Mouse (Mus musculus): ENCODE data around the gene Rpl18. TPM values are rescaled to one million over a fixed set of nuclear protein-coding genes. Genes with fewer than 3 reads are reported as not detected.

Gene Rpl18
- total RNA-seq, 1 experiment = 3,487 TPM

GRCm38 (mm10) chr7:45750162-45750561 is 34.9 kb downstream of the Rpl18 start:
- Histone ChIP-seq H3K9me3 (ENCODE audit: control insufficient read depth, insufficient read depth, low read depth, low read length) (no peaks in the 10 kb centered on the region), H3K4me1 (ENCODE audit: control insufficient read depth in 2 of 2, insufficient read depth in 2 of 2, low read length in 2 of 2, poor library complexity in 1 of 2) (peaks cover 2 to 16% of the 10 kb centered on the region in 2 experiments; a peak in 2 of 4 replicates), H3K36me3 (ENCODE audit: control insufficient read depth, insufficient read depth, low read length, poor library complexity, severe bottlenecking) (no peaks in the 10 kb centered on the region), H3K9ac (ENCODE audit: insufficient read depth, low read depth, low read length, poor library complexity, severe bottlenecking) (no peak overlapping the region), H3K27ac (ENCODE audit: insufficient read depth, low read depth, low read length, poor library complexity, severe bottlenecking) (no peak overlapping the region), H3K4me3 (ENCODE audit: insufficient read depth in 1 of 2, low read depth in 1 of 2, low read length in 2 of 2, poor library complexity in 1 of 2, severe bottlenecking in 1 of 2) (no peak overlapping the region)
- TF ChIP-seq CHD2 (IDR thresholded peaks at IDR 0.05; ENCODE audit: low read depth, low read length) = no peak
- TF ChIP-seq HCFC1 (IDR thresholded peaks at IDR 0.05; ENCODE audit: borderline replicate concordance, insufficient read depth, low read length) = no peak
- no peak for TF ChIP-seq MAFK (IDR thresholded peaks at IDR 0.05; ENCODE audit: insufficient read depth, low read depth, low read length)
- TF ChIP-seq ZNF384 (IDR thresholded peaks at IDR 0.05; ENCODE audit: low read depth, low read length) = no peak
- in situ Hi-C loops (cut with MboI; ENCODE audit: low sequenced_read_pairs in 2 of 2, unreplicated experiment in 2 of 2) = no loop called here
- DNase-seq (ENCODE audit: low read depth, low spot score) = no peak

GRCm38 (mm10) chr7:45755703-45756102 is 40.4 kb downstream of the Rpl18 start:
- no peak for TF ChIP-seq ZC3H11A (IDR thresholded peaks at IDR 0.05; ENCODE audit: borderline replicate concordance, low read depth, low read length)
- TF ChIP-seq ZNF384 (IDR thresholded peaks at IDR 0.05; ENCODE audit: low read depth, low read length) = no peak
- no peak for TF ChIP-seq HCFC1 (IDR thresholded peaks at IDR 0.05; ENCODE audit: borderline replicate concordance, insufficient read depth, low read length)
- TF ChIP-seq MAFK (IDR thresholded peaks at IDR 0.05; ENCODE audit: insufficient read depth, low read depth, low read length) = no peak
- no peak for TF ChIP-seq CHD2 (IDR thresholded peaks at IDR 0.05; ENCODE audit: low read depth, low read length)
- in situ Hi-C loops (cut with MboI; ENCODE audit: low sequenced_read_pairs in 2 of 2, unreplicated experiment in 2 of 2) = no loop called here
- H3K27ac ChIP-seq (ENCODE audit: insufficient read depth, low read depth, low read length, poor library complexity, severe bottlenecking) = no peak overlapping the region
- no peak overlapping the region for H3K9ac ChIP-seq (ENCODE audit: insufficient read depth, low read depth, low read length, poor library complexity, severe bottlenecking)
- no peaks in the 10 kb centered on the region for H3K9me3 ChIP-seq (ENCODE audit: control insufficient read depth, insufficient read depth, low read depth, low read length)
- no peaks in the 10 kb centered on the region for H3K4me1 ChIP-seq (ENCODE audit: control insufficient read depth in 2 of 2, insufficient read depth in 2 of 2, low read length in 2 of 2, poor library complexity in 1 of 2)
- H3K36me3 ChIP-seq (ENCODE audit: control insufficient read depth, insufficient read depth, low read length, poor library complexity, severe bottlenecking) = no peaks in the 10 kb centered on the region
- no peak overlapping the region for H3K4me3 ChIP-seq (ENCODE audit: insufficient read depth in 1 of 2, low read depth in 1 of 2, low read length in 2 of 2, poor library complexity in 1 of 2, severe bottlenecking in 1 of 2)
- no peak for DNase-seq (ENCODE audit: low read depth, low spot score)

- H3K9ac ChIP-seq (ENCODE audit: insufficient read depth, low read depth, low read length, poor library complexity, severe bottlenecking) = no peak overlapping the region
- H3K27ac ChIP-seq (ENCODE audit: insufficient read depth, low read depth, low read length, poor library complexity, severe bottlenecking) = no peak overlapping the region
- in situ Hi-C loops (cut with MboI; ENCODE audit: low sequenced_read_pairs in 2 of 2, unreplicated experiment in 2 of 2) = no loop called here
- no peak for DNase-seq (ENCODE audit: low read depth, low spot score)
- no peaks in the 10 kb centered on the region for H3K4me1 ChIP-seq (ENCODE audit: control insufficient read depth in 2 of 2, insufficient read depth in 2 of 2, low read length in 2 of 2, poor library complexity in 1 of 2)
- no peaks in the 10 kb centered on the region for H3K9me3 ChIP-seq (ENCODE audit: control insufficient read depth, insufficient read depth, low read depth, low read length)
- no peak for TF ChIP-seq CHD2 (IDR thresholded peaks at IDR 0.05; ENCODE audit: low read depth, low read length)
- no peak for TF ChIP-seq ZC3H11A (IDR thresholded peaks at IDR 0.05; ENCODE audit: borderline replicate concordance, low read depth, low read length)
- no peak for TF ChIP-seq HCFC1 (IDR thresholded peaks at IDR 0.05; ENCODE audit: borderline replicate concordance, insufficient read depth, low read length)
- TF ChIP-seq MAFK (IDR thresholded peaks at IDR 0.05; ENCODE audit: insufficient read depth, low read depth, low read length) = no peak
- no peak for TF ChIP-seq ZNF384 (IDR thresholded peaks at IDR 0.05; ENCODE audit: low read depth, low read length)
- H3K36me3 ChIP-seq (ENCODE audit: control insufficient read depth, insufficient read depth, low read length, poor library complexity, severe bottlenecking) = no peaks in the 10 kb centered on the region
- H3K4me3 ChIP-seq (ENCODE audit: insufficient read depth in 1 of 2, low read depth in 1 of 2, low read length in 2 of 2, poor library complexity in 1 of 2, severe bottlenecking in 1 of 2) = peak overlapping the region; percentile 36 to 51; a peak in 3 of 4 replicates
Measured at GRCm38 (mm10) chr7:45759400-45759799, 44.1 kb downstream of the Rpl18 start.

- Histone ChIP-seq H3K36me3 (ENCODE audit: control insufficient read depth, insufficient read depth, low read length, poor library complexity, severe bottlenecking) (no peaks in the 10 kb centered on the region), H3K4me3 (ENCODE audit: insufficient read depth in 1 of 2, low read depth in 1 of 2, low read length in 2 of 2, poor library complexity in 1 of 2, severe bottlenecking in 1 of 2) (no peak overlapping the region), H3K9ac (ENCODE audit: insufficient read depth, low read depth, low read length, poor library complexity, severe bottlenecking) (no peak overlapping the region), H3K27ac (ENCODE audit: insufficient read depth, low read depth, low read length, poor library complexity, severe bottlenecking) (no peak overlapping the region), H3K4me1 (ENCODE audit: control insufficient read depth in 2 of 2, insufficient read depth in 2 of 2, low read length in 2 of 2, poor library complexity in 1 of 2) (no peaks in the 10 kb centered on the region), H3K9me3 (ENCODE audit: control insufficient read depth, insufficient read depth, low read depth, low read length) (no peaks in the 10 kb centered on the region)
- TF ChIP-seq ZC3H11A (IDR thresholded peaks at IDR 0.05; ENCODE audit: borderline replicate concordance, low read depth, low read length) (no peak), CHD2 (IDR thresholded peaks at IDR 0.05; ENCODE audit: low read depth, low read length) (no peak)
- in situ Hi-C loops (cut with MboI; ENCODE audit: low sequenced_read_pairs in 2 of 2, unreplicated experiment in 2 of 2) = no loop called here
- DNase-seq (ENCODE audit: low read depth, low spot score) = no peak
Measured at GRCm38 (mm10) chr7:45760151-45760550, 44.9 kb downstream of the Rpl18 start.

GRCm38 (mm10) chr7:45765995-45766394 is 50.7 kb downstream of the Rpl18 start:
- H3K27ac ChIP-seq (ENCODE audit: insufficient read depth, low read depth, low read length, poor library complexity, severe bottlenecking) = no peak overlapping the region
- no peak for TF ChIP-seq ZNF384 (IDR thresholded peaks at IDR 0.05; ENCODE audit: low read depth, low read length)
- TF ChIP-seq HCFC1 (IDR thresholded peaks at IDR 0.05; ENCODE audit: borderline replicate concordance, insufficient read depth, low read length) = no peak
- no peak for TF ChIP-seq CHD2 (IDR thresholded peaks at IDR 0.05; ENCODE audit: low read depth, low read length)
- no peak for TF ChIP-seq ZC3H11A (IDR thresholded peaks at IDR 0.05; ENCODE audit: borderline replicate concordance, low read depth, low read length)
- TF ChIP-seq MAFK (IDR thresholded peaks at IDR 0.05; ENCODE audit: insufficient read depth, low read depth, low read length) = no peak
- H3K36me3 ChIP-seq (ENCODE audit: control insufficient read depth, insufficient read depth, low read length, poor library complexity, severe bottlenecking) = no peaks in the 10 kb centered on the region
- peaks cover 0 to 12% of the 10 kb centered on the region in 2 experiments; a peak in 1 of 4 replicates for H3K4me1 ChIP-seq (ENCODE audit: control insufficient read depth in 2 of 2, insufficient read depth in 2 of 2, low read length in 2 of 2, poor library complexity in 1 of 2)
- no peak overlapping the region for H3K4me3 ChIP-seq (ENCODE audit: insufficient read depth in 1 of 2, low read depth in 1 of 2, low read length in 2 of 2, poor library complexity in 1 of 2, severe bottlenecking in 1 of 2)
- in situ Hi-C loops (cut with MboI; ENCODE audit: low sequenced_read_pairs in 2 of 2, unreplicated experiment in 2 of 2) = no loop called here
- H3K9me3 ChIP-seq (ENCODE audit: control insufficient read depth, insufficient read depth, low read depth, low read length) = no peaks in the 10 kb centered on the region
- no peak for DNase-seq (ENCODE audit: low read depth, low spot score)
- H3K9ac ChIP-seq (ENCODE audit: insufficient read depth, low read depth, low read length, poor library complexity, severe bottlenecking) = no peak overlapping the region
